Mouse (Mus musculus): ENCODE measurements around the gene Fam228b. TPM values are rescaled to one million over a fixed set of nuclear protein-coding genes. Genes with fewer than 3 reads are reported as not detected.
A peak's percentile ranks its signal among the peaks of the same experiment; 100 is the strongest.
"Not testable (repeated sequence)": the region's sequence is repeated elsewhere in the genome, so short reads cannot be mapped to it uniquely, and the experiment has no call there.

The Fam228b gene
- polyA plus RNA-seq, 1 experiment from 2014 or later, result 2.2 TPM

DNA sequence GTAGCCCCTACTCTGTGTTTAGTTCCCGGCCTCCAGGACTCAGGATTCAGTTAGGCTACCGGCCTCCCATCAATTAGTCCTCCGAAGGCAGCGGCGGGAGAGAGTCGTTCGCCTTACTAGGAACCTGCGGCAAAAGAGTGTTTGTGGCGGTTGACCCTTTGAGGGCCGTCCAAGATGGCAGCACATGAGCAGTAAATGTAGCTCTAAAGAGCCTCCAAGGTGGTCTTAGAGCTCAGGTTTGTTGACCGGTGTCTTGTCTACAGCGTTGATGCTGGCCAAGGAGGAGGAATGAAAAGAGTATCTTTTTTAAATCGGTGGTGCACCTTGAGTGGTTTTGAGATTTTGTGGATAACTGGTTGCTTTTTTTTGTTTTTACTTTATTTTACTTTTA, 261 bp upstream of the Fam228b start:
- Histone ChIP-seq H3K27ac (ENCODE audit: low read length) (peak overlapping the region; percentile 81), H3K4me1 (ENCODE audit: control insufficient read depth, insufficient read depth, low read length) (peaks cover 4% of the 10 kb centered on the region; the same call in 1 of the 2 replicates), H3K9me3 (replicated peaks; ENCODE audit: control insufficient read depth, low read length) (no peaks in the 10 kb centered on the region), H3K27me3 (ENCODE audit: control insufficient read depth, insufficient read depth, low read length) (no peaks in the 10 kb centered on the region), H3K4me3 (replicated peaks; ENCODE audit: low read length) (peak overlapping the region; percentile 67), H3K9ac (ENCODE audit: low read length) (peak overlapping the region; percentile 87), H3K4me2 (ENCODE audit: low read depth, low read length) (peak overlapping the region; percentile 70), H3K36me3 (ENCODE audit: control insufficient read depth, insufficient read depth, low read length) (no peaks in the 10 kb centered on the region)
- 0 out of 2 replicates have a peak, but pooled peaks have one; percentile 27 for ATAC-seq (ENCODE audit: insufficient read depth, low FRiP score)
- WGBS, result 19% methylated on average over 13 of the region's 13 CpGs

DNA sequence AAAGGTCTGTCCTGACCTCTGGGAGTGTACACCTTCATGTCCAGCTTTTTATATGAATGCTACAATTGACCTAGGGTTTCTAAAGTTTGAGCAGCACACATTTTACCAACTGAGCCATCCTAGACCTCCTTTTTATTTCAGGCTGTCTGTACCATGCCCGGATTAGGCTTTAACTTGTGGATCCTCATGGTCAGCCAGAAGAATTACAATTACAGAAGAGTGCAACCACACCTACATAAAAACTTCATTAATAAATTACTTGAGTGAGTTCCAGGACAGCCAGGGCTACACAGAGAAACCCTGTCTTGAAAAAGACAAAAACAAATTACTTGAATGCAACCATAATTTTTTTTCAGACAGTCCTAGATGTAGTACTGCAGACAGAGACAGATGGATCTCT, 12.0 kb downstream of the Fam228b start:
- 80% methylated on average over 1 of the region's 1 CpGs for WGBS
- Histone ChIP-seq H3K9ac (ENCODE audit: low read length) (no peak overlapping the region), H3K27ac (ENCODE audit: low read length) (no peak overlapping the region), H3K9me3 (replicated peaks; ENCODE audit: control insufficient read depth, low read length) (no peaks in the 10 kb centered on the region), H3K4me1 (ENCODE audit: control insufficient read depth, insufficient read depth, low read length) (no peaks in the 10 kb centered on the region), H3K4me2 (ENCODE audit: low read depth, low read length) (no peak overlapping the region), H3K4me3 (replicated peaks; ENCODE audit: low read length) (no peak overlapping the region), H3K27me3 (ENCODE audit: control insufficient read depth, insufficient read depth, low read length) (no peaks in the 10 kb centered on the region), H3K36me3 (ENCODE audit: control insufficient read depth, insufficient read depth, low read length) (no peaks in the 10 kb centered on the region)
- no peak for ATAC-seq (ENCODE audit: insufficient read depth, low FRiP score)

DNA sequence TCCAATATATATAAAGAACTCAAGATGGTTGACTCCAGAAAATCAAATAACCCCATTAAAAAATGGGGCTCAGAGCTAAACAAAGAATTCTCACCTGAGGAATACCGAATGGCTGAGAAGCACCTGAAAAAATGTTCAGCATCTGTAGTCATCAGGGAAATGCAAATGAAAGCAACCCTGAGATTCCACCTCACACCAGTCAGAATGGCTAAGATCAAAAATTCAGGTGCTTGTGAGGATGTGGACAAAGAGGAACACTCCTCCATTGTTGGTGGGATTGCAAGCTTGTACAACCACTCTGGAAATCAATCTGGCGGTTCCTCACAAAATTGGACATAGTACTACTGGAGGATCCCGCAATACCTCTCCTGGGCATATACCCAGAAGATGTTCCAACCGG, 14.6 kb downstream of the Fam228b start:
- not testable (repeated sequence) for ATAC-seq (ENCODE audit: insufficient read depth, low FRiP score); H3K9me3 ChIP-seq (replicated peaks; ENCODE audit: control insufficient read depth, low read length)
- WGBS, result 86% methylated on average over 4 of the region's 4 CpGs

DNA sequence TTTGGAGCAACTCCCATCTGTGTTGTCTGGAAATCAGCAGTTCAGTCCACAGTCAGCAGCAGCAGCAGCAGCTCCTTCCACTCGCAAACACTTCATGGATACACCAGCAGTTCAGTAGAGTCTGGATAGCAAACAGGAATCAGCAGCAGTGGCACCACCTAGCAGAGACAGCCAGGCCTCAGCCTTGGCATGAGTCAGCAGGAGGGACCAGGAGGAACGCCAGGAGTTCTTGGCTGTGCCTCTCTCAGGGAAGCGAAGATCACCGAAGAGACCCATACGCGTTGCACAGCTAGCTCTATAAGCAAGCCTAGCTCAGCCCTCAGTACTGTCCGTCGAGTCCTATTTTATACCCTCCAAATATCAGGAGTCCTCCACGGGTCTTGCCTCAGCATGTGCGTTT, 24.6 kb downstream of the Fam228b start:
- WGBS, result 90% methylated on average over 10 of the region's 10 CpGs

More for the DNA sequence above, 14.6 kb downstream of the Fam228b start:
- H3K27ac ChIP-seq (ENCODE audit: low read length); H3K36me3 ChIP-seq (ENCODE audit: control insufficient read depth, insufficient read depth, low read length); H3K4me1 ChIP-seq (ENCODE audit: control insufficient read depth, insufficient read depth, low read length); H3K9ac ChIP-seq (ENCODE audit: low read length); H3K27me3 ChIP-seq (ENCODE audit: control insufficient read depth, insufficient read depth, low read length); H3K4me2 ChIP-seq (ENCODE audit: low read depth, low read length); H3K4me3 ChIP-seq (replicated peaks; ENCODE audit: low read length): not testable (repeated sequence)

DNA sequence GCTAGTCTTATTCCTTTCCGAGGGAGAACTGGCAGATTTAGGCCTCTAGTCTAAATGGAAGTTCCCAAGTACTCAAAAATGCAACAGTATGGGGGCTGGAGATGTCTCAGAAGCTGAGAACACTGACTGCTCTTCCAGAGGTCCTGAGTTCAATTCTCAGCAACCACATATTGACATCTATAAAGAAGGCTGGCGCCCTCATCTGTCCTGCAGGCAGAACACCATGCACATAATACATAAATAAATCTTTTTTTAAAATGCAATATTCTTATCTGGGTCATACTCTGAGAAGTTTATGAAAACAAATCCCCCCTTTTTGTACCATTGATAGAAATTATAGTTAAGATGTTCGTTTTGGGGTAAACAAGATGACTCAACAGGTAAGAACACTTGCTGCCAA, 26.9 kb downstream of the Fam228b start:
- Histone ChIP-seq H3K36me3 (ENCODE audit: control insufficient read depth, insufficient read depth, low read length) (no peaks in the 10 kb centered on the region), H3K27me3 (ENCODE audit: control insufficient read depth, insufficient read depth, low read length) (no peaks in the 10 kb centered on the region), H3K4me3 (replicated peaks; ENCODE audit: low read length) (no peak overlapping the region), H3K27ac (ENCODE audit: low read length) (no peak overlapping the region), H3K9ac (ENCODE audit: low read length) (no peak overlapping the region), H3K4me2 (ENCODE audit: low read depth, low read length) (no peak overlapping the region), H3K4me1 (ENCODE audit: control insufficient read depth, insufficient read depth, low read length) (no peaks in the 10 kb centered on the region), H3K9me3 (replicated peaks; ENCODE audit: control insufficient read depth, low read length) (no peaks in the 10 kb centered on the region)
- WGBS, result 82% methylated on average over 3 of the region's 3 CpGs
- ATAC-seq (ENCODE audit: insufficient read depth, low FRiP score), result no peak

More for the DNA sequence above, 24.6 kb downstream of the Fam228b start:
- H3K9me3 ChIP-seq (replicated peaks; ENCODE audit: control insufficient read depth, low read length), result no peaks in the 10 kb centered on the region
- H3K4me1 ChIP-seq (ENCODE audit: control insufficient read depth, insufficient read depth, low read length), result no peaks in the 10 kb centered on the region
- H3K36me3 ChIP-seq (ENCODE audit: control insufficient read depth, insufficient read depth, low read length), result no peaks in the 10 kb centered on the region
- no peak overlapping the region for H3K4me2 ChIP-seq (ENCODE audit: low read depth, low read length)
- no peaks in the 10 kb centered on the region for H3K27me3 ChIP-seq (ENCODE audit: control insufficient read depth, insufficient read depth, low read length)
- H3K9ac ChIP-seq (ENCODE audit: low read length), result no peak overlapping the region
- ATAC-seq (ENCODE audit: insufficient read depth, low FRiP score), result no peak
- no peak overlapping the region for H3K4me3 ChIP-seq (replicated peaks; ENCODE audit: low read length)
- H3K27ac ChIP-seq (ENCODE audit: low read length), result no peak overlapping the region

DNA sequence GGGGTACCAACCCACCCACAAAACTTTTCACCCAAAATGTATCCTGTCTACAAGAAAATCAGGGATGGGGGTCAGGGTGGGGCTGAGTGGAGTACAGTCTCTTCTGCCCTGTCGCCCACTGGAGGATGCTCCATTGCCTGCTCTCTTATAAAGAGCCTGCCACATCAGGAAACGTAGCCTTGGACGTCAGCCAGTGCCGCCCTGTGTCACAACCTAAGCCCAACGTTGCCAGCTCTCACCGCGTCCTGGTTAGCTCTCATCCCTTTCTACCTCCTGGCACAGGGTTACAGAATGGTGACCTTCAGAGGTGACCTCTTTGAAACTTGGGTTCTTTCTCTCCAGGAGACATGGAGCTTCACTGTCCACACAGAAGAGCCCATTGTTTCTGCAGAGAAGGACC, 28.2 kb downstream of the Fam228b start:
- Histone ChIP-seq H3K27me3 (ENCODE audit: control insufficient read depth, insufficient read depth, low read length) (no peaks in the 10 kb centered on the region), H3K4me2 (ENCODE audit: low read depth, low read length) (no peak overlapping the region), H3K36me3 (ENCODE audit: control insufficient read depth, insufficient read depth, low read length) (no peaks in the 10 kb centered on the region), H3K4me1 (ENCODE audit: control insufficient read depth, insufficient read depth, low read length) (no peaks in the 10 kb centered on the region), H3K27ac (ENCODE audit: low read length) (no peak overlapping the region), H3K9ac (ENCODE audit: low read length) (no peak overlapping the region), H3K4me3 (replicated peaks; ENCODE audit: low read length) (no peak overlapping the region), H3K9me3 (replicated peaks; ENCODE audit: control insufficient read depth, low read length) (no peaks in the 10 kb centered on the region)
- WGBS, result 80% methylated on average over 7 of the region's 7 CpGs
- ATAC-seq (ENCODE audit: insufficient read depth, low FRiP score), result no peak

DNA sequence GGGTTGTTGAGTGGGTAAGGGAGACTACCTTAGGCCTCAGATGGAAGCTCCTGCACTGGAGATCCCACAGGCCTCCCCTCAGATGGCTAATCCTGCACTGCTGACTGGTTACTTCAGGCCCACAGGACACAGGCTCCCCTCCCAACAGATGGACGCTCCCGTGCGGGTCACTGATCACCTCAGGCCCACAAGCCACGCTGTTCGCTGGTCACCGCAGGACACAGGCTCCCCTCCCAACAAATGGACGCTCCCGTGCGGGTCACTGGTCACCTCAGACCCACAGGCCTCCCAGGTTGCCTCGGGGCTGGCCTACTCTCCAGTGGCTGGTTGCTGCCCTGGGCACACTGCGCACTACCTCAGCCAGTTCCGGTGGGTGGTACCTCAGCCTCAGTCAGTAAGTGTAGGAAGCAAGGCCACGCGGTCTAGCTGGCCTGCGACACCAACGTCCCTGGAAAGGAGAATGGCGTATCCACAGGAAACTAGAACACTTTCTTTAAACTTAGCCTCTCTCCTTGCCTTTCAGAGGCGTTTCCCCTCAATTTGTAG, 31.0 kb downstream of the Fam228b start, which contains the start of gene Fam228a:
Gene Fam228a (minus strand): TSS at position 400 of the 546 bp plus-strand sequence.
- Histone ChIP-seq H3K4me1 (ENCODE audit: control insufficient read depth, insufficient read depth, low read length) (no peaks in the 10 kb centered on the region), H3K4me2 (ENCODE audit: low read depth, low read length) (no peak within 1 kb of the TSS), H3K36me3 (ENCODE audit: control insufficient read depth, insufficient read depth, low read length) (no peaks in the 10 kb centered on the region), H3K27ac (ENCODE audit: low read length) (no peak within 1 kb of the TSS), H3K4me3 (replicated peaks; ENCODE audit: low read length) (no peak within 1 kb of the TSS), H3K9ac (ENCODE audit: low read length) (no peak within 1 kb of the TSS), H3K27me3 (ENCODE audit: control insufficient read depth, insufficient read depth, low read length) (no peaks in the 10 kb centered on the region), H3K9me3 (replicated peaks; ENCODE audit: control insufficient read depth, low read length) (no peaks in the 10 kb centered on the region)
- ATAC-seq (ENCODE audit: insufficient read depth, low FRiP score), result no peak; the same call in 1 of the 2 replicates
- 90% methylated on average over 18 of the region's 18 CpGs for WGBS

DNA sequence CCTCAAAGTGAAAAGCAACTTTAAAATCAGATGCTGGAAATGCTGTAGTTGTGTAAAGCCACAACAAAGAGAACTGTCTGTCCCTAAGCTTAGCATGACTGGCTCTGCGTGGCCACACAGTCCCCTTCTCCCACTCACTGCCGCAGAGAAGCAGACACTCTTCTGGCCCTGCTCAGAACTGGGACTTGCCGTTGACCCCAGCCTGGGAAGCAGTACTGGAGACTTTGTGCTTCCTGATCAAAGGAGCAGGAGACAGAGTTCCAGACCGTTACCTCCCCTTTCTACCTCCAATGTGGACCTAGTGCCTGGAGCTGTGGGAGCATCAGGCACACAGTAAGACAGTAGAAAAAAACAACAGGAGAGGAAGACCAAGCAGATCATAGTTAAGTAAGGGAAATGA, 36.7 kb downstream of the Fam228b start:
- no peak for ATAC-seq (ENCODE audit: insufficient read depth, low FRiP score)
- H3K9ac ChIP-seq (ENCODE audit: low read length), result no peak overlapping the region
- H3K4me3 ChIP-seq (replicated peaks; ENCODE audit: low read length), result no peak overlapping the region

DNA sequence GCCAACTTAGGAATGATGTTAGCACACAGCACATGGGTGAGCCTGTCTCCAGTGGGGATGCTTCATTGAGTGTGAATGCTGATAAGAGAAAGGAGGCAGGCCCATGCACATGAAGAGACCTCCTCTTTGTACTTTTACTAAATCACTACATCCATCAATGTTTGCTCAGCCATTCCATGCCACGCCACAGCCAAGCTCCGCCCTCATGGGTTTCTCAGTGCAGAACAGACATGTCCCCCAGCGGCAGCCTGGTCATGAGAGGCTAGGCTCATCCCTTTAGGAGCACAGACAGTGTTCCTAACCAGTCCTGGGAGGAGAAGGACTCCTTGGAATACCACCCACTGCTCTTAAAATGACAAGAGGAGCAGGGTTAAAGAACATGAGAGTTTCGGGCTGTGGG, 37.4 kb downstream of the Fam228b start:
- 55% methylated on average over 4 of the region's 4 CpGs for WGBS
- no peak overlapping the region for H3K9ac ChIP-seq (ENCODE audit: low read length)
- ATAC-seq (ENCODE audit: insufficient read depth, low FRiP score), result no peak

More for the DNA sequence above, 36.7 kb downstream of the Fam228b start:
- Histone ChIP-seq H3K27me3 (ENCODE audit: control insufficient read depth, insufficient read depth, low read length) (no peaks in the 10 kb centered on the region), H3K36me3 (ENCODE audit: control insufficient read depth, insufficient read depth, low read length) (no peaks in the 10 kb centered on the region), H3K27ac (ENCODE audit: low read length) (no peak overlapping the region), H3K4me1 (ENCODE audit: control insufficient read depth, insufficient read depth, low read length) (no peaks in the 10 kb centered on the region), H3K4me2 (ENCODE audit: low read depth, low read length) (no peak overlapping the region), H3K9me3 (replicated peaks; ENCODE audit: control insufficient read depth, low read length) (no peaks in the 10 kb centered on the region)
- WGBS, result 59% methylated on average over 4 of the region's 4 CpGs

More for the DNA sequence above, 37.4 kb downstream of the Fam228b start:
- no peaks in the 10 kb centered on the region for H3K36me3 ChIP-seq (ENCODE audit: control insufficient read depth, insufficient read depth, low read length)
- no peaks in the 10 kb centered on the region for H3K9me3 ChIP-seq (replicated peaks; ENCODE audit: control insufficient read depth, low read length)
- H3K4me2 ChIP-seq (ENCODE audit: low read depth, low read length), result no peak overlapping the region
- no peak overlapping the region for H3K27ac ChIP-seq (ENCODE audit: low read length)
- no peaks in the 10 kb centered on the region for H3K4me1 ChIP-seq (ENCODE audit: control insufficient read depth, insufficient read depth, low read length)
- H3K27me3 ChIP-seq (ENCODE audit: control insufficient read depth, insufficient read depth, low read length), result no peaks in the 10 kb centered on the region
- no peak overlapping the region for H3K4me3 ChIP-seq (replicated peaks; ENCODE audit: low read length)
